Mouse (Mus musculus) intestine, postnatal 0 days (tissue): ENCODE results near the gene Itgb5. TPM values are rescaled to one million over a fixed set of nuclear protein-coding genes. Genes with fewer than 3 reads are reported as not detected.
A peak's percentile ranks its signal among the peaks of the same experiment; 100 is the strongest.

ENCODE experiments used
- ATAC-seq: fragments of 200-750 bp; cut with Nextera tagmentation; 2 replicates; pipeline ENCODE4 v1.8.0; 2017; ENCODE audit warnings: mild to moderate bottlenecking, moderate TSS enrichment, moderate library complexity
- H3K27ac ChIP-seq: fragments of 300-500 bp; sonication (generic); 2 replicates; pipeline ENCODE4 v1.5.1; 2014; ENCODE audit warnings: mild to moderate bottlenecking, low read depth, low read length, moderate library complexity
- H3K27me3 ChIP-seq: fragments of 300-500 bp; sonication (generic); replicated peaks from 2 replicates; pipeline ENCODE4 v1.6.1; 2014; ENCODE audit warnings: low read length, mixed read lengths; ENCODE audit not compliant: control insufficient read depth, insufficient read depth
- H3K36me3 ChIP-seq: fragments of 300-500 bp; sonication (generic); 2 replicates; pipeline ENCODE4 v1.6.1; 2014; ENCODE audit warnings: mild to moderate bottlenecking, moderate library complexity; ENCODE audit not compliant: control insufficient read depth, insufficient read depth
- H3K4me1 ChIP-seq: fragments of 300-500 bp; sonication (generic); replicated peaks from 2 replicates; pipeline ENCODE4 v1.6.1; 2014; ENCODE audit warnings: antibody characterized with exemption, low read length, mixed read lengths; ENCODE audit not compliant: control insufficient read depth, insufficient read depth
- H3K4me2 ChIP-seq: fragments of 300-500 bp; sonication (generic); replicated peaks from 2 replicates; pipeline ENCODE4 v1.6.1; 2014; ENCODE audit warnings: low read depth, mild to moderate bottlenecking, moderate library complexity
- H3K4me3 ChIP-seq: fragments of 300-500 bp; sonication (generic); 2 replicates; pipeline ENCODE4 v1.5.1; 2014; ENCODE audit warnings: low read depth, low read length
- H3K9ac ChIP-seq: fragments of 300-500 bp; sonication (generic); 2 replicates; pipeline ENCODE4 v1.6.1; 2014; ENCODE audit warnings: mild to moderate bottlenecking, low read depth, low read length
- H3K9me3 ChIP-seq: fragments of 300-500 bp; sonication (generic); 2 replicates; pipeline ENCODE4 v1.6.1; 2016; ENCODE audit warnings: mixed run types; ENCODE audit not compliant: control insufficient read depth
- CTCF ChIP-seq: sonication (generic); IDR thresholded peaks from 2 replicates; pipeline ENCODE4 v1.5.1; 2016; ENCODE audit warnings: low read depth, mild to moderate bottlenecking, control low read depth, antibody characterized with exemption, moderate library complexity
- WGBS: fragments of 180-500 bp; shearing (Covaris S2); extraction: QIAGEN DNeasy Blood & Tissue Kit; methylation state at CpG from one replicate; pipeline ENCODE4 v1.1.7; 2014; 5-methylcytosine and 5-hydroxymethylcytosine counted together
- polyA plus RNA-seq: library from polyadenylated mRNA; unstranded; fragments of >200 nt; fragmentation: Nextera tagmentation; extraction: Ambion mirVana; gene quantifications from 2 replicates; pipeline ENCODE4 v1.2.1, GENCODE M21; 2015

Itgb5 gene
- polyA plus RNA-seq, 1 experiment from 2014 or later: 23.5 TPM

- Histone ChIP-seq H3K9ac (no peak overlapping the region), H3K9me3 (no peaks in the 10 kb centered on the region), H3K4me2 (no peak overlapping the region), H3K4me3 (no peak overlapping the region), H3K4me1 (no peaks in the 10 kb centered on the region), H3K36me3 (peaks cover 46% of the 10 kb centered on the region), H3K27ac (no peak overlapping the region), H3K27me3 (no peaks in the 10 kb centered on the region)
- 78% methylated on average over 7 of the region's 7 CpGs for WGBS
- ATAC-seq: no peak
- TF ChIP-seq CTCF: no peak
Observed at GRCm38 (mm10) chr16:33818413-33819165, 10.9 kb upstream of the Itgb5 start.

- no peak overlapping the region for H3K4me2 ChIP-seq
- H3K36me3 ChIP-seq: peaks cover 31% of the 10 kb centered on the region
- H3K9me3 ChIP-seq: no peaks in the 10 kb centered on the region
- H3K4me1 ChIP-seq: no peaks in the 10 kb centered on the region
- no peaks in the 10 kb centered on the region for H3K27me3 ChIP-seq
- no peak overlapping the region for H3K4me3 ChIP-seq
- WGBS: 22% methylated on average over 17 of the region's 17 CpGs
- H3K27ac ChIP-seq: no peak overlapping the region
- H3K9ac ChIP-seq: no peak overlapping the region
- peak; percentile 55 for ATAC-seq
- peak; percentile 91 for TF ChIP-seq CTCF
Observed at GRCm38 (mm10) chr16:33820269-33821178, 8.9 kb upstream of the Itgb5 start.

GRCm38 (mm10) chr16:33824603-33825002 lies 4.9 kb upstream of the Itgb5 start:
- H3K4me1 ChIP-seq: no peaks in the 10 kb centered on the region
- TF ChIP-seq CTCF: no peak
- H3K36me3 ChIP-seq: peaks cover under 1% of the 10 kb centered on the region; the same call in 1 of the 2 replicates
- no peak overlapping the region for H3K4me2 ChIP-seq
- no peaks in the 10 kb centered on the region for H3K9me3 ChIP-seq
- ATAC-seq: no peak
- 88% methylated on average over 6 of the region's 6 CpGs for WGBS
- H3K4me3 ChIP-seq: no peak overlapping the region
- no peak overlapping the region for H3K9ac ChIP-seq
- no peak overlapping the region for H3K27ac ChIP-seq
- no peaks in the 10 kb centered on the region for H3K27me3 ChIP-seq

GRCm38 (mm10) chr16:33828496-33828895 lies 969 bp upstream of the Itgb5 start:
- Histone ChIP-seq H3K4me2 (no peak overlapping the region; the same call in 1 of the 2 replicates), H3K9ac (no peak overlapping the region), H3K9me3 (no peaks in the 10 kb centered on the region), H3K27ac (no peak overlapping the region), H3K4me3 (no peak overlapping the region), H3K27me3 (no peaks in the 10 kb centered on the region), H3K36me3 (no peaks in the 10 kb centered on the region), H3K4me1 (peaks cover 4% of the 10 kb centered on the region)
- WGBS: 78% methylated on average over 7 of the region's 7 CpGs
- TF ChIP-seq CTCF: no peak
- no peak for ATAC-seq

GRCm38 (mm10) chr16:33829842-33830511 lies 512 bp downstream of the Itgb5 start:
- Histone ChIP-seq H3K27me3 (no peaks in the 10 kb centered on the region), H3K4me2 (peak overlapping the region; percentile 96), H3K36me3 (no peaks in the 10 kb centered on the region), H3K4me3 (peak overlapping the region; percentile 89), H3K9me3 (no peaks in the 10 kb centered on the region), H3K4me1 (peaks cover 12% of the 10 kb centered on the region), H3K27ac (peak overlapping the region; percentile 74), H3K9ac (peak overlapping the region; percentile 77)
- no peak for TF ChIP-seq CTCF
- WGBS: 0% methylated on average over 60 of the region's 76 CpGs
- peak; percentile 44 for ATAC-seq
